Comparison of ENCODE assay signal across 15 mouse cellular contexts in the genomic region with DNA sequence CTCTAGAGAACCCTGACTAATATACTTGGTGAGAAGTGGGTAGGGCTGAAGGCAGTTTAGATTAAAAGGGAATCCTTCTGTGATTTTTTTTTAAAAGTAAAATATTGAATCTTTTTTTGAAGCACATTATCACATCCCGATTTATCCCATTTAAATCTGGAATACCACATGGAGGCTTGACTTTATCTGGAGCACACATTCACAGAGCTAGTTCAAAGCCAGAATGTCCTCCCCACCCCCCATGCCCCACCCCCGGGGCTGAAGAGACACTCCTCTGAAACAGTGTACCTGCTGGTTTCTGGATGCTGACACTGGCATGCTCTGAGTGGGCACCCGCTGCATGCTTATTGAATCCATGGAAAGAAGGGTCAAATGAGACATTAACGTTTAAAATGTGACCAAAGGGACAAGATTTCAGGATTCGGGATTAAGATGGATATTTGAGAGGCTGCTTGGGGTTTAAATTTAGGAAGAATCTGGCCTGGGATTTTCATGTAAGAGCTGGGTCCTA.
A peak's percentile ranks its signal among the peaks of the same experiment; 100 is the strongest.
DNase-seq lines count a peak whose midpoint lies in the region; ATAC-seq and TF ChIP-seq lines count a peak whose summit lies in the region.
"Had no signal": no experiment of that assay in that cellular context is flagged by ENCODE, and none has a peak within 500 bp of the region (broad histone marks: within the 10 kb centered on the region; RNA-seq: fewer than 3 reads in every experiment).

No protein-coding gene starts in this region.

- no peaks in the 10 kb centered on the region for H3K27me3 ChIP-seq in kidney, embryonic 16.5 days (ENCODE audit: insufficient read depth, low read length)
- no peaks in the 10 kb centered on the region for H3K27me3 ChIP-seq in stomach, embryonic 16.5 days (ENCODE audit: control insufficient read depth, insufficient read depth, low read length)
- no peaks in the 10 kb centered on the region for H3K27me3 ChIP-seq in stomach, postnatal 0 days (ENCODE audit: control insufficient read depth, insufficient read depth, low read length)
- no peaks in the 10 kb centered on the region for H3K27me3 ChIP-seq in forebrain, embryonic 10.5 days (ENCODE audit: poor library complexity, severe bottlenecking)
- H3K27me3 ChIP-seq: liver, embryonic 12.5 days; midbrain, embryonic 15.5 days had no signal

- H3K36me3 ChIP-seq in kidney, embryonic 16.5 days (ENCODE audit: insufficient read depth, low read length) = no peaks in the 10 kb centered on the region
- no peaks in the 10 kb centered on the region for H3K36me3 ChIP-seq in stomach, embryonic 16.5 days (ENCODE audit: control insufficient read depth, insufficient read depth, low read length)
- no peaks in the 10 kb centered on the region for H3K36me3 ChIP-seq in stomach, postnatal 0 days (ENCODE audit: control insufficient read depth, insufficient read depth, low read length)
- H3K36me3 ChIP-seq in forebrain, embryonic 10.5 days (replicated peaks) = no peaks in the 10 kb centered on the region
- H3K36me3 ChIP-seq: liver, embryonic 12.5 days; midbrain, embryonic 15.5 days had no signal

- ATAC-seq in kidney, embryonic 16.5 days (ENCODE audit: low FRiP score, low TSS enrichment) = no peak
- no peak for ATAC-seq in stomach, embryonic 16.5 days (ENCODE audit: insufficient read depth, low FRiP score)
- ATAC-seq in stomach, postnatal 0 days (ENCODE audit: low FRiP score, low TSS enrichment) = no peak
- ATAC-seq: liver, embryonic 12.5 days; midbrain, embryonic 15.5 days had no signal

- H3K9ac ChIP-seq in kidney, embryonic 16.5 days (replicated peaks; ENCODE audit: low read length) = no peak overlapping the region
- H3K9ac ChIP-seq in stomach, embryonic 16.5 days (ENCODE audit: low read length) = no peak overlapping the region
- no peak overlapping the region for H3K9ac ChIP-seq in stomach, postnatal 0 days (ENCODE audit: low read length)
- H3K9ac ChIP-seq: liver, embryonic 12.5 days; lung, embryonic 14.5 days; midbrain, embryonic 15.5 days had no signal

- TF ChIP-seq CTCF in stomach, postnatal 0 days (IDR thresholded peaks at IDR 0.05; ENCODE audit: low read depth) = no peak

- no peak overlapping the region for H3K4me3 ChIP-seq in kidney, embryonic 16.5 days (ENCODE audit: low read length)
- no peak overlapping the region for H3K4me3 ChIP-seq in stomach, embryonic 16.5 days (replicated peaks; ENCODE audit: low read length)
- no peak overlapping the region for H3K4me3 ChIP-seq in stomach, postnatal 0 days (ENCODE audit: low read depth, low read length)
- H3K4me3 ChIP-seq in forebrain, embryonic 10.5 days = no peak overlapping the region
- H3K4me3 ChIP-seq: liver, embryonic 12.5 days; megakaryocyte, embryonic 14.5 days; midbrain, embryonic 15.5 days had no signal

- H3K4me2 ChIP-seq in kidney, embryonic 16.5 days (replicated peaks; ENCODE audit: low read depth, low read length) = no peak overlapping the region
- 0 out of 2 replicates have a peak overlapping the region, but pooled peaks have one; percentile 8 for H3K4me2 ChIP-seq in stomach, embryonic 16.5 days (ENCODE audit: low read depth, low read length)
- H3K4me2 ChIP-seq in stomach, postnatal 0 days (replicated peaks; ENCODE audit: low read depth) = no peak overlapping the region
- H3K4me2 ChIP-seq: liver, embryonic 12.5 days; lung, embryonic 14.5 days; midbrain, embryonic 15.5 days had no signal

- 65% methylated on average over 5 of the region's 5 CpGs for WGBS in kidney, embryonic 16.5 days
- 70% methylated on average over 5 of the region's 5 CpGs for WGBS in stomach, embryonic 16.5 days
- 60% methylated on average over 5 of the region's 5 CpGs for WGBS in stomach, postnatal 0 days
- WGBS in forebrain, embryonic 10.5 days = 73% methylated on average over 5 of the region's 5 CpGs

- no peaks in the 10 kb centered on the region for H3K9me3 ChIP-seq in kidney, embryonic 16.5 days (ENCODE audit: low read length)
- no peaks in the 10 kb centered on the region for H3K9me3 ChIP-seq in stomach, embryonic 16.5 days (replicated peaks; ENCODE audit: control insufficient read depth, low read length)
- H3K9me3 ChIP-seq in stomach, postnatal 0 days (ENCODE audit: control insufficient read depth, low read length) = no peaks in the 10 kb centered on the region
- no peaks in the 10 kb centered on the region for H3K9me3 ChIP-seq in forebrain, embryonic 10.5 days
- H3K9me3 ChIP-seq: liver, embryonic 12.5 days; midbrain, embryonic 15.5 days had no signal

- peak overlapping the region; percentile 75; the same call in 1 of the 2 replicates for H3K27ac ChIP-seq in kidney, embryonic 16.5 days (ENCODE audit: low read length)
- no peak overlapping the region for H3K27ac ChIP-seq in stomach, embryonic 16.5 days (ENCODE audit: low read length)
- no peak overlapping the region for H3K27ac ChIP-seq in stomach, postnatal 0 days (replicated peaks)
- no peak overlapping the region for H3K27ac ChIP-seq in forebrain, embryonic 10.5 days
- H3K27ac ChIP-seq: hindbrain, postnatal 0 days; liver, embryonic 12.5 days; midbrain, embryonic 15.5 days had no signal

- peak; percentile 12 to 29 for DNase-seq in cerebellum, postnatal 36 days
- DNase-seq in cerebellum, adult 9-10 months = no peak
- DNase-seq in kidney, adult 8-10 months = no peak
- no peak for DNase-seq in stomach, postnatal 0 days (ENCODE audit: low spot score)
- no peak for DNase-seq in layer of hippocampus, adult 9-10 months (ENCODE audit: low spot score)
- DNase-seq in forebrain, embryonic 10.5 days (ENCODE audit: extremely low spot score, low spot score) = no peak
- DNase-seq: adrenal gland, adult 8-10 months; lung, embryonic 14.5 days; spleen, adult 18-20 months had no signal

- no peak for TF ChIP-seq EP300 in stomach, postnatal 0 days (optimal IDR thresholded peaks at IDR 0.05)

- H3K4me1 ChIP-seq in kidney, embryonic 16.5 days (ENCODE audit: insufficient read depth, low read length) = peaks cover 17% of the 10 kb centered on the region
- peaks cover 28% of the 10 kb centered on the region for H3K4me1 ChIP-seq in stomach, embryonic 16.5 days (ENCODE audit: control insufficient read depth, insufficient read depth, low read length)
- H3K4me1 ChIP-seq in stomach, postnatal 0 days (replicated peaks; ENCODE audit: control insufficient read depth, insufficient read depth) = peaks cover 2% of the 10 kb centered on the region; the same call in 1 of the 2 replicates
- H3K4me1 ChIP-seq in forebrain, embryonic 10.5 days = peaks cover 44% of the 10 kb centered on the region
- H3K4me1 ChIP-seq: liver, embryonic 12.5 days; megakaryocyte, embryonic 14.5 days had no signal

Comparison
In these comparisons a context has a peak if more than half of its experiments do, and no peak if none do; other contexts are left out.
1. DNase-seq: peak in cerebellum, postnatal 36 days (2 of 2); none in cerebellum, adult 9-10 months (single experiment), kidney, adult 8-10 months (0 of 2), stomach, postnatal 0 days (single experiment), layer of hippocampus, adult 9-10 months (single experiment) and forebrain, embryonic 10.5 days (single experiment).